Mouse (Mus musculus) cerebral cortex, adult 2 months (tissue): ENCODE data around the gene Runx3.

Source experiments
- WGBS: fragments of 180-500 bp; shearing (Covaris S2); methylation state at CpG from one replicate; pipeline ENCODE4 v1.1.7; 2018; 5-methylcytosine and 5-hydroxymethylcytosine counted together

Gene Runx3

GRCm38 (mm10) chr4:135220641-135221040, 100.2 kb downstream of the Runx3 start:
- 75% methylated on average over 3 of the region's 3 CpGs for WGBS

- WGBS = 61% methylated on average over 12 of the region's 12 CpGs
These were observed 101.4 kb downstream of the Runx3 start for GRCm38 (mm10) chr4:135221632-135222407.

- WGBS = 81% methylated on average over 9 of the region's 9 CpGs
These were observed 103.4 kb downstream of the Runx3 start for GRCm38 (mm10) chr4:135223808-135224207.

- WGBS = 83% methylated on average over 12 of the region's 12 CpGs
These were observed 105.7 kb downstream of the Runx3 start for GRCm38 (mm10) chr4:135226008-135226667.
